Mouse (Mus musculus): ENCODE measurements around the gene Mettl7a3.

- TF ChIP-seq GATA1 (IDR thresholded peaks at IDR 0.05; ENCODE audit: borderline replicate concordance, low read length) (no peak), FLI1 (IDR thresholded peaks at IDR 0.05; ENCODE audit: low read length) (no peak)
These were observed 33.2 kb upstream of the Mettl7a3 start for GRCm38 (mm10) chr15:100301556-100301955.
